Mouse (Mus musculus) CH12F3 (cell line): ENCODE results near the gene Depdc5.

ENCODE experiments used
- in situ Hi-C: fragments of 300-500 bp; cut with MboI; formaldehyde crosslinking; loops from 2 replicates; pipeline ENCODE4 v1.14.3; 2020; ENCODE audit warnings: low sequenced_read_pairs

Depdc5 gene

GRCm38 (mm10) chr5:32998783-32999182, 135.3 kb downstream of the Depdc5 start:
- in situ Hi-C loops: no loop called here

- in situ Hi-C loops: no loop called here
Observed at GRCm38 (mm10) chr5:33001111-33001510, 137.6 kb downstream of the Depdc5 start.

GRCm38 (mm10) chr5:33002781-33003180, 139.3 kb downstream of the Depdc5 start:
- in situ Hi-C loops: no loop called here

GRCm38 (mm10) chr5:33003500-33003899, 140.0 kb downstream of the Depdc5 start:
- in situ Hi-C loops: no loop called here

- in situ Hi-C loops: no loop called here
Observed at GRCm38 (mm10) chr5:33004110-33004509, 140.6 kb downstream of the Depdc5 start.

GRCm38 (mm10) chr5:33005442-33006145, 142.1 kb downstream of the Depdc5 start:
- in situ Hi-C loops: no loop called here

GRCm38 (mm10) chr5:33006670-33007069, 143.2 kb downstream of the Depdc5 start:
- in situ Hi-C loops: no loop called here

GRCm38 (mm10) chr5:33007371-33007770, 143.9 kb downstream of the Depdc5 start:
- in situ Hi-C loops: no loop called here

GRCm38 (mm10) chr5:33009301-33009700, 145.8 kb downstream of the Depdc5 start:
- in situ Hi-C loops: no loop called here

GRCm38 (mm10) chr5:33009818-33010812, 146.6 kb downstream of the Depdc5 start:
- in situ Hi-C loops: no loop called here

- in situ Hi-C loops: no loop called here
Observed at GRCm38 (mm10) chr5:33011132-33012106, 147.9 kb downstream of the Depdc5 start.

GRCm38 (mm10) chr5:33014096-33014495, 150.6 kb downstream of the Depdc5 start:
- in situ Hi-C loops: no loop called here

- in situ Hi-C loops: no loop called here
Observed at GRCm38 (mm10) chr5:33015579-33015978, 152.1 kb downstream of the Depdc5 start.

GRCm38 (mm10) chr5:33018189-33018560, 154.7 kb downstream of the Depdc5 start:
- in situ Hi-C loops: no loop called here

- in situ Hi-C loops: no loop called here
Observed at GRCm38 (mm10) chr5:33018561-33019425, 155.3 kb downstream of the Depdc5 start, which contains the start of gene Ywhah. Gene Ywhah, plus strand, starts transcription at chr5:33018816.

- in situ Hi-C loops: no loop called here
Observed at GRCm38 (mm10) chr5:33019426-33019821, 155.9 kb downstream of the Depdc5 start.

- in situ Hi-C loops: no loop called here
Observed at GRCm38 (mm10) chr5:33021622-33022021, 158.1 kb downstream of the Depdc5 start.

- in situ Hi-C loops: no loop called here
Observed at GRCm38 (mm10) chr5:33023337-33023736, 159.8 kb downstream of the Depdc5 start.

GRCm38 (mm10) chr5:33024474-33024873, 161.0 kb downstream of the Depdc5 start:
- in situ Hi-C loops: no loop called here

- in situ Hi-C loops: no loop called here
Observed at GRCm38 (mm10) chr5:33028656-33029055, 165.2 kb downstream of the Depdc5 start.
